Mouse (Mus musculus) ES-Bruce4 (cell line): ENCODE data around the gene Cacng3.

Experiments used
- CTCF ChIP-seq: IDR thresholded peaks from one replicate; pipeline ENCODE4 v1.8.1; 2011; ENCODE audit warnings: low read depth, low read length
- EP300 ChIP-seq: IDR thresholded peaks from 2 replicates; pipeline ENCODE4 v1.6.1; 2011; ENCODE audit warnings: low read depth, low read length; ENCODE audit not compliant: insufficient read depth
- POLR2A ChIP-seq: IDR thresholded peaks from one replicate; pipeline ENCODE4 v1.8.1; 2011; ENCODE audit warnings: low read length; ENCODE audit not compliant: insufficient read depth

DNA sequence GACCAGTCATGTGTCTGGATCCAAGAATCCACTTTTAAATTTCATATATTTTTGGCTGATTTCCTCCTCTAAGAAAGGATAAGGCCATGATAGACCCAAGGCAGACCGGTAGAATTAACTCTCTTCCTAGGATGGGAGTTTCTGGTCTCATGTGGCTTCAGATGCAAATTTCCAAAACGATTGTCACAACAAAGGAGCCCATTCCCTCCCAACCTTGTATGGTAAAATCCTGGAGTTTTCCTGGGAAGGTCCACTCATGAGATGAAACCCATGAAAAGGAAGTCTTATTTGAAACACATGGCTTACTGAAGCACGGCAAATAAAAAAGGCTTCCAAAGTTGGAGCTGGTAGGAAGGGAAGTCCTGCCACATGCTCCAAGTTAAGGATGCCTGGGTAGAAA, 39.1 kb upstream of the Cacng3 start:
- TF ChIP-seq POLR2A (no peak), CTCF (no peak), EP300 (no peak)
